Mouse (Mus musculus) embryonic facial prominence, embryonic 15.5 days (tissue): ENCODE measurements at regions not wholly inside any gene's neighbourhood (a gene's known extent, or its start where the extent isn't known, plus 50 kb on each side); places are given as distances from the start of the nearest gene placed in this dataset. TPM values are rescaled to one million over a fixed set of nuclear protein-coding genes. Genes with fewer than 3 reads are reported as not detected.

Experiments
- ATAC-seq: fragments of 200-750 bp; cut with Nextera tagmentation; 2 replicates; pipeline ENCODE4 v1.8.0; 2017; ENCODE audit warnings: low read depth, moderate TSS enrichment; ENCODE audit not compliant: insufficient number of reproducible peaks, low FRiP score, low TSS enrichment
- H3K27ac ChIP-seq: fragments of 300-500 bp; sonication (generic); replicated peaks from 2 replicates; pipeline ENCODE4 v1.5.1; 2015; ENCODE audit warnings: mild to moderate bottlenecking, inconsistent platforms
- H3K27me3 ChIP-seq: fragments of 300-500 bp; sonication (generic); 2 replicates; pipeline ENCODE4 v1.6.1; 2015; ENCODE audit warnings: inconsistent platforms
- H3K36me3 ChIP-seq: fragments of 300-500 bp; sonication (generic); 2 replicates; pipeline ENCODE4 v1.6.1; 2015; ENCODE audit warnings: mild to moderate bottlenecking, inconsistent platforms
- H3K4me1 ChIP-seq: fragments of 300-500 bp; sonication (generic); 2 replicates; pipeline ENCODE4 v1.6.1; 2015; ENCODE audit warnings: inconsistent platforms
- H3K4me2 ChIP-seq: fragments of 300-500 bp; sonication (generic); replicated peaks from 2 replicates; pipeline ENCODE4 v1.6.1; 2015; ENCODE audit warnings: mild to moderate bottlenecking, inconsistent platforms
- H3K4me3 ChIP-seq: fragments of 300-500 bp; sonication (generic); replicated peaks from 2 replicates; pipeline ENCODE4 v1.5.1; 2015; ENCODE audit warnings: mild to moderate bottlenecking, inconsistent platforms
- H3K9ac ChIP-seq: fragments of 300-500 bp; sonication (generic); 2 replicates; pipeline ENCODE4 v1.6.1; 2015; ENCODE audit warnings: inconsistent platforms
- H3K9me3 ChIP-seq: fragments of 300-500 bp; sonication (generic); replicated peaks from 2 replicates; pipeline ENCODE4 v1.6.1; 2016; ENCODE audit warnings: inconsistent platforms
- WGBS: fragments of 180-500 bp; shearing (Covaris S2); methylation state at CpG from one replicate; pipeline ENCODE4 v1.1.7; 2015; 5-methylcytosine and 5-hydroxymethylcytosine counted together
- microRNA-seq: library from miRNA; unstranded; fragments of <30 nt; microRNA quantifications from one replicate; pipeline ENCODE4, GENCODE M21; 2016; ENCODE audit warnings: borderline number of aligned reads

DNA sequence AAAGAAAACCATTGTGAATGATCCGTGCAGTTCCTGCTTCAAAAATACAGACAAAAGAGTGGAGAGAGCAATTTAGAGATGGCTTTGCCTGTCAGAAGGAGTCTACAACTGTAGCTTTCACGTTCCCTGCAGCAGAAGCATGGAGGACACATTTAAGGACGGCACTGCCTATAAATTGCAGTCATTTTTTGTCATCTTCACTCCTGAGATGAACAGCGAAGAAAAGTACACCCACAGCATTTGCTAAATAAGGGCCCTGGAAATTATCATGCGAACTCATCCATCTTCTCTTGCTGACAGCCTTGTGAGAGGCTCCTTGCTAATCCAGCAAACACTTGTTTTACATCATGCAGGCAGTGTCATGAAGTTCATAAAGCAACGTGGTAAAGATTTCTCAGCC is 302.5 kb downstream of the Tmsb4x start:
- Histone ChIP-seq H3K27me3 (no peaks in the 10 kb centered on the region), H3K4me2 (no peak overlapping the region), H3K4me1 (no peaks in the 10 kb centered on the region), H3K4me3 (no peak overlapping the region), H3K36me3 (no peaks in the 10 kb centered on the region), H3K9me3 (no peaks in the 10 kb centered on the region), H3K9ac (no peak overlapping the region), H3K27ac (no peak overlapping the region)
- WGBS: 63% methylated on average over 6 of the region's 6 CpGs
- no peak for ATAC-seq

DNA sequence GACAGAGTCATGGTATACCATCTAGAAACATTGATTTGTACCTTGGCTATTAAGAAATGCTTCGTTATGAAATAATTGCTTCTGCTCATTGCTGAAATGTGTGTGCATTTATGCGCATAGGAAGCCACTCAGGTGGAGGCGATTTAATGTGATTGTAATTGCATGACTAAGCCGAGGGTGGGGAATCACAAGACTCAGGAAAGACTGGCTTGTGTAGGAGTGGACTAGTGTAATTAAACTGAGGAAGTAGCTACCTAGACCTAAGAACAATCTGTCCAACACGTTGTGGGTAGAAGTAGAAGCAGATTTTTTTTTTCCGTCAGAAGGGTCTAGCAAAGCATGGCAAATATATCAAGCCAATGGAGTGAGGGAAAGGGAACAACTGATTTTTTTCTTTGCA is 308.4 kb downstream of the Tmsb4x start:
- WGBS: 67% methylated on average over 6 of the region's 6 CpGs
- Histone ChIP-seq H3K9ac (no peak overlapping the region), H3K36me3 (no peaks in the 10 kb centered on the region), H3K4me3 (no peak overlapping the region), H3K4me1 (no peaks in the 10 kb centered on the region), H3K4me2 (no peak overlapping the region), H3K9me3 (no peaks in the 10 kb centered on the region), H3K27me3 (no peaks in the 10 kb centered on the region), H3K27ac (no peak overlapping the region)
- ATAC-seq: no peak

DNA sequence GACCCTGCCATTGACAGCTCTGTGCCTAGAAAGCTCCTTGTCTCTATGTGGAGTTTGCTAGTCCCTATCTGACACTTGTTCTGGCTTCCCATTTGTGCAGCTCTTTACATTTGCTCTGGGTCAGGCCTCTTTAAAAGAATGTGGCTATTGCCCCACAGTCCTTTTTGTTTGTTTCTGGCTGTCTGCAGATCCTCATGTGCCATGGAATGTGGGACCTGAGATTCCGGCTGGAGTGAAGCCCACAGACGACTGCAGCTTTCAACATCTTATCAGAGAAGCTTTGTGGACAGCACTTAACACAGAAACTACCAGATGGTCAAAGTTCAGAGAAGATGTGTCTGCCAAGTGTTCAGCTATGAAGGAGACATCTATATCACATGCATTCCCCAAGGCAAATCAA is 309.7 kb upstream of the Egfl6 start:
- H3K4me1 ChIP-seq: no peaks in the 10 kb centered on the region
- H3K4me3 ChIP-seq: no peak overlapping the region
- H3K27me3 ChIP-seq: no peaks in the 10 kb centered on the region
- H3K36me3 ChIP-seq: no peaks in the 10 kb centered on the region
- H3K9ac ChIP-seq: no peak overlapping the region
- H3K9me3 ChIP-seq: no peaks in the 10 kb centered on the region
- H3K4me2 ChIP-seq: no peak overlapping the region
- ATAC-seq: no peak
- WGBS: 63% methylated on average over 2 of the region's 2 CpGs
- H3K27ac ChIP-seq: no peak overlapping the region

DNA sequence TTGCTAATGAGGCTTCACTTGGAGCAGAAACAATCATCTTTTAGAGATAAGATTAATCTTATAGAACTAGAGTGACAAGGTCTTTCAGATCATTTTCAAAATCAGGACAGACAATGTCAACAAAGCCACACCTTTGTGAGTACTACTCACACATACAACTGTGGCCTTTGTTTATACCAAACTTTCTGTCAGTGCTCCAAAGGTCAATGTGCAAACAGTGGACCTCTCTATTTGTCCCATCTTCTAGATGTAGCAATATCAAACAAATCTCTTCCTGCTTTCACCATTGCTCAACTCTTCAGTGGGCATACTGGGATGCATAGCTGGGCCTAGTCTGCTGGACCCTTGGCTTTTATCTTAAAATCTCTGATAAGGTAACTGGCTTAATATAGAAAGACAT is 300.9 kb upstream of the Egfl6 start:
- Histone ChIP-seq H3K4me1 (no peaks in the 10 kb centered on the region), H3K27me3 (peaks cover 3% of the 10 kb centered on the region; the same call in 1 of the 2 replicates), H3K4me3 (no peak overlapping the region), H3K27ac (no peak overlapping the region), H3K9me3 (no peaks in the 10 kb centered on the region), H3K9ac (no peak overlapping the region), H3K36me3 (no peaks in the 10 kb centered on the region), H3K4me2 (no peak overlapping the region)
- ATAC-seq: no peak

DNA sequence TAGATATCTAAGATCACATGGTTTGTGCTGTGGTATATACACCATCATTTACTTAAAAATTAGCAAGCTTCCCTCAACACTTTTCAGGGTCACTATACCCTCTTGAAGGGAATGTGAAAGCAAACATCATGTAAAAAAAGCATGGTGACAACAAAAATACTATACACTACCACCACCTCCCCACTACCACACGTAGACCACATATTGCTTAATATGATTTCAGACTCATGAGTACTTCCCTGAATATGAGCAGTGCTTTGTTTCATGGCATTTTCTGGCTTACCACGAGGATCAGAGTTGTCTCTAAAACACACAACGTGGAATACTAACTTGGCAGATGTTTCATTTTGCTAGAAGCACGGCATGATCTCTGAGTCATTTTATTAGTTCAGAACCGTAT is 284.0 kb upstream of the Egfl6 start:
- Histone ChIP-seq H3K27ac (no peak overlapping the region), H3K4me2 (no peak overlapping the region), H3K36me3 (no peaks in the 10 kb centered on the region), H3K9me3 (no peaks in the 10 kb centered on the region), H3K4me3 (no peak overlapping the region), H3K9ac (no peak overlapping the region), H3K4me1 (no peaks in the 10 kb centered on the region), H3K27me3 (no peaks in the 10 kb centered on the region; the same call in 1 of the 2 replicates)
- 75% methylated on average over 5 of the region's 5 CpGs for WGBS
- no peak for ATAC-seq

DNA sequence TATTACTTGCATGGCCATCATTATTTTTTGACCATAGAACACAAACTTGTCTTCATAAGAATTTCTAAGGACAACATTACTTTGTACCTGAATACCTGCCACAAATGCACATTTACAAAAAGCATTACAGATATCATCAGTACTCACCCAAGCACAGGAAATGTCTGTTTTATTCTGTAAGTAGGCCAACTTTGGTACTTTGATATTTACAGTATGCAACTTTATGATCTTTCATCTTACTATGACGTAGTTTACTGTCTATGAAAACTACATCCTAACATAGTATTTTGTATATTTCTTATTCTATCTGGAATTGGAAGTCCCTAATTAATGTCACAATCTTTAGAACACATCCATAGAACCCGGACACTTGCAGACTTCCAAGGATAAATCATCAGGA is 282.2 kb upstream of the Egfl6 start:
- Histone ChIP-seq H3K27me3 (no peaks in the 10 kb centered on the region; the same call in 1 of the 2 replicates), H3K4me2 (no peak overlapping the region), H3K4me1 (no peaks in the 10 kb centered on the region), H3K9ac (no peak overlapping the region), H3K27ac (no peak overlapping the region), H3K4me3 (no peak overlapping the region), H3K9me3 (no peaks in the 10 kb centered on the region), H3K36me3 (no peaks in the 10 kb centered on the region)
- WGBS: 73% methylated on average over 2 of the region's 2 CpGs
- ATAC-seq: no peak

Small RNAs in the stretch of these regions (microRNA-seq; reads per million reads assigned to microRNA genes)
- gene Gm22368 (not detected), gene Gm44376 (not detected)
